Mouse (Mus musculus) layer of hippocampus, adult 9-11 months (tissue): Measurements from ENCODE around the gene Nek6.

Experiments used
- DNase-seq: peaks from one replicate; pipeline ENCODE4 v3.0.0; 2022

Nek6 gene

DNA sequence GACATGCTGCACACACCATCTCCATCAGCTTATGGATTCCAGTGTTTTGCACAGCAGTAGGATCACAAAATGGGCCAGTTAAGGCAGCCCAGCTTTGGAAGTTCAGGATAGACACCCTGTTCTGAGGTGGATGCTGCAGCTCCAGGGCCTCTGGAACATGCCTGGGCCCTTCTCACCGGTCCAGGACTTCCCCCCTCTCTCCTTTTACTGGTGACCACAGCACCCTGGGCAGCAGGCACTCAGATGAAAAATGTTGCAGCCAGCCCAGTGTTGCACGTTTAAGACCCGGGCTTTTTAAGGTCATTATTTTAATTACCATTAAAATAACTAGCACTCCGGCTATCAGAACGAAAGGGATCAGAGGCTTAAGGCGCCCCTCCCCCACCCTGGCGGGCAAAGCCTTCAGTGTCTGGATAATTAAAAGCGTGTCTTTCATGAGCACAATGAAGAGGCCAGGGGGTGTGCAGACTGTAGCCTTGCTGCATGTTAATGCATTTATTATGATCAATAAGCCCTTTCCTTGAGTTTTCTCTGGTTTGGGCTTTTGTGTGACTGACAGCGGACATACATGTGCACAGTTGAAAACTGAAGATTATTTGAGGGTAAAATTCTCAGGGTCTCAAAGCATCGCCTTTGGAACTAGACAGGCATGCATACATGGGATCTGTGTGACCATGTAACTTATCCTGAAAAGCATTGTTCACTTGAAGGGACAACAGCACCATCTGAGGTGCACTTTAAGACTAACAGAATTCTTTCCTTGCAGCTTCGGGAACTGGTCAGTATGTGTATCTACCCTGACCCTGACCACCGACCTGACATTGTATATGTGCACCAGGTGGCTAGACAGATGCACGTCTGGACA lies 73.3 kb downstream of the Nek6 start:
- DNase-seq: no peak

DNA sequence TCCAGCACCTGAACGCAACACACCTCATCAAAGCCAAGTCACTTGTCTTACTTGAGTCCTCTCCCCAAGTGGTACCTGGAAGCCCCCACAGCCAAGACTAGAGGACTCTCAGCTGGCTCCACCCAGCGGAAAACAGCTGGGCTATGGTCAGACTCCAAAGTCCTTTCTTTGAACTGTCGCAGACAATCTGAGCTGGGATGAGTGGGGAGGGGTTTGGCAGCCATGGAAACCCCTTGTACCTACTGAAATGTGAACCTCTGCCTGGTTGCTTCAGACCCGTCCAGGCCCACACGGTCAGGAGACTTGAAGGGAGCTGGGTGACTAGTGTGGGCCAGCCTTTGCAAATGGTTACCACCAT lies 73.9 kb downstream of the Nek6 start:
- DNase-seq: no peak

DNA sequence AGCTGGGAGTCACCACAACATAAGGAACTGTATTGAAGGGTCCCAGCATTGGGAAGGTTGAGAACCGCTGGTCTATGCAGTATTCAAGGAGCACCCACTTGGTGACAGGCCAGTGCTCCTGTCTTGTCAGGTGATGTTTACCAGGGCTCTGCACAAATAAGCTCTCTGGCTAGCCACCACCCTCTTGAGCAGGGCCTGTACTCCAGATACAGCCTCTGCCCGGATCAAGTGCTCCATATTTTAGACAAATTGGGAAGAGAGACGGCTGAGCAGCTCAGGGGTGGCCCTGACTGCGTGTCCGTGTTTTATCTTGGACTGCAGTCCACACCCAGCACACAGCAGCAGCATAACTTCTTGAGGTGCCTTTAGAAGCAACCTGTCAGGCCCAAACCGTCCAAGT lies 75.3 kb downstream of the Nek6 start:
- DNase-seq: no peak

DNA sequence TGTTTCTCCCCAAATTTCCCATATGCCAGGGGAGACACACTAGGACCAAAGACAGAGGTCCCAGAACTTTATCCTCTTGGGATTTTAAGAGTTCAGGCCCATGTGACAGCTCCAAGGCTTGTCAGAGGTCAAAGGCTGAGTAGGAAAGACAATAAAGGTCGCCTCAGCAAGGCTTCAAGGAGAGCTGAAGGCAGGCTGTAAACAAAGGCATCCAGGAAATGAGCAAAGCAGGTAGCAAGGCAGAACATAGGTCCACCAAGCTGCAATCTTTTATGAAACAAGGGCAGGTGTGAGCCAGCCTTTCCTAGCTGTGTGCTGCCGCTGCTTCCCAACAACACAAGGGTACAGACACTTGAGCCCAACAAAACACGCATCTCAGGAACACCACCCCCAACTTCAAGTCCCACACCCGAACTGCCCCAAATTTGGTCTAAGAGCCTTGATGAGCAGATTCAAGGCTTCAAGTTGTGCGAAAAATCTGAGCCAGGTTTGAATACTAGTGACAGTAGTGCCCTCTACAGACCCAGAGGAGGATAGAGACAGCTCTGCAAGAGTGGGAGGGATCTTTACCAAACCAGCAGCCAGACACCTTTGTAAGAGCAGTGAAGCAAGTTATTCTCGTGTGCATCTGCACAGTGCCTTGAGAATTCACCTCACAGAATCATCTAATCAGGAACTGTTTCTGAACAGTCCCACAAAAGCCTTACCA lies 80.5 kb downstream of the Nek6 start:
- peak; percentile 29 for DNase-seq

DNA sequence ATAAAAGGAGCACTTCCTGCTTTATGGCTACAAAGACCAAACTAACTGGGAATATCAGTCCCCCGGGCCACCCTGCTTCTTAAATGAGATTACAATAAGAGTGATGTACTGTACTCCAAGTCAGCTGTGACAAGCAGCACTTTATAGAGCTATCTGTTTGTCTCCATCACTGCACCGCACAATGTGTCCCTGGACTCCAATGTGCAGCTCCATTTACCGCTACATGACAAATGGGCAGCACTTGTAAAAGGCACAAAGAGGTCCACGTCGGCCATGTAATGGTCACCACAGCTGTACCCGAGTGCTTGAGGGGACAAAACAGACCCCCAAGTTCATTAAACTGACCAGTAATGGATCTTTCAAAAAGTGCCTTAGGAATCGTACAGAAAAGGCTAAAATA lies 83.4 kb downstream of the Nek6 start:
- DNase-seq: no peak

DNA sequence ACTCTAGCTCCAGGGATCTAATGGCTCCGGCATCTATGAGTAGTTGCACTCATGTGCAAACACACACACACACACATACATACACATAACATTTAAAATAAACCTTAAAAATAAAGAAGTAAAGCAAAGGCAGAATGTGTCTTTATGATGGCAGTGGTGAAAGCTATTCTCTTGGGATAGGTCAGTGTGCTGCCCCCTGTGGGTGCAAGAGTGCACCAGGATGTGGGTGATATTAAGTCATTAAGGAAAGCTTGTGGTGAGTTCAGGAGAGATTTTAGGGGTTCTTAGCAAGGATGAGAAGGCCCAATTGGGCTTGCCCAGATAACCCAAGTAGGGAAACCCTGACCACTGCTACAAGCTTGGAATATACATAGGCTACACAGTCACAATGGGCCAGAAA lies 86.5 kb downstream of the Nek6 start:
- DNase-seq: no peak

DNA sequence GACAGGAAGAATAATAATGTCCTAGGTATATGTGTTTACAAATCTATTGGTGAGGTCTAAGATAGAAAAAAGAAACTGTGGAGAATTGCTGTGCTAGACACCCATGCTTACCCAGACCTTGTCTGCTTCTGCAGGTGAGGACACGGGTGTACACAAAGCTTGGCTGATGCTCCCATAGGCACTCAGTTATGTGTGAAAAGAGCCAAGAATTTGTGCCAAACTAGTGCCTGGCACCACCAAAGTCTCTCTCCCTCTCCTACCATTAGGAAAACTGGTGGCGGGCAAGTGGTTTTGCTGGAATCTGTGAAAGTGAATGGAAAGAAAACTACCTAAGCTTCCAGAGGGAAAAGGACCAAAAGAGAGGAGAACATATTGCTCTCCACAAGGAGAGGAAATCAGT lies 87.0 kb downstream of the Nek6 start:
- no peak for DNase-seq

DNA sequence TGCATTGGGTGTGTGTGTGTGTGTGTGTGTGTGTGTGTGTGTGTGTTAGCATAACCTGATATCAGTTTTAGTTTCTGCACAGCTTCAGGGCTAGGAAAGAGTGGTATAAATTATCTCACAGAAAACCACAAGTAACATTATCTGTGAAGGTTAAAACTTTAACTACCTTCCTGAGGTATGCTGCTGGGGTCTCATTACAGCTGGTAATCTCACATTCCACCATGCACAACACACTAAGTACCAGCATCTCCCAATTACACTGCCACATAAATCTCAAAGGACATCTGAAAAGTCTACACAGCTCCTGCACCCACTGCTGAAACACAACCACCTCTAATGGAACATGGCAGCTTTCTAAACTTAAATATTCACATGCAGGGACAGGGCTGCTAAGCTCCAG lies 89.4 kb downstream of the Nek6 start:
- DNase-seq: no peak

DNA sequence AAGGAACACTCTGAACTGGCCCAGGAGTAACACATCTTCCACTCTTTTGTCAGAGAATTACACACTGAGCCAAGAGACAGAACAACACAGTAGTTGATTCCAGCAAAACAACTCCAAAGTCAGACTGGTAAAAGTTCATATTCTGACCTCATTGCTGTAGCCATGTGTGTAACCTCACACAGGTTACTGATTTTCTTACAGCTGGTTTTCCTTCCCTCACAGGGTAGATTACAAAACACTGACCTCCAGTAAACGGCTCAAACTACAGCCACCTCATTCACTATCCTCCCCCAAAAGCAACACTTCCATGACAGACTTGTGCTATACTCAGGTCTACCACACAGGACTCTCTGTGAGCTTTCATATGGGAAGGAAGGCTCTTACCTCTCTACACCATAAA lies 96.3 kb downstream of the Nek6 start:
- DNase-seq: no peak

DNA sequence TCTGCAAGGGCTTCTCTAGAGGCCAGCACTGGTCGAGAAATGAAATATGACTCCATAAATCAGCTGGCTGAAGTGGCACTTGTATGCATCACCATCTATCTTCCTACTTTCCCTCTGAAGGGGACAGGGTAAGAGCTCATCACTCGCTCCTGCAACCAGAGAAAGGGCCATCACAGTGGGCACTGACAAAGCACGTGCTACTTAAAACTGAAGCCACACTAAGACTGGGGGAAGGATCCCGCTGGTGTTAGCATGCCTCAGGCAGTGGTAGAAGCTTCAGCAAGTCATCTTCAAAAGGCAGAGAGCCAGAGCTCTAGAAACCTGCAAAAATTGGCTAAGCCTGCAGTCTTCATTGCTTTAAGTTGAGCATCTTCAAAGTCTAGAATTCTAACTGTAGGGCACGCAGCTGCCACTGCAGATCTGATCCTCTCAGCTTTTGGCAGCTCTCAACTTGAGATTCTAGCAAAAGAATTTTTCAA lies 97.4 kb downstream of the Nek6 start:
- peak; percentile 28 for DNase-seq

DNA sequence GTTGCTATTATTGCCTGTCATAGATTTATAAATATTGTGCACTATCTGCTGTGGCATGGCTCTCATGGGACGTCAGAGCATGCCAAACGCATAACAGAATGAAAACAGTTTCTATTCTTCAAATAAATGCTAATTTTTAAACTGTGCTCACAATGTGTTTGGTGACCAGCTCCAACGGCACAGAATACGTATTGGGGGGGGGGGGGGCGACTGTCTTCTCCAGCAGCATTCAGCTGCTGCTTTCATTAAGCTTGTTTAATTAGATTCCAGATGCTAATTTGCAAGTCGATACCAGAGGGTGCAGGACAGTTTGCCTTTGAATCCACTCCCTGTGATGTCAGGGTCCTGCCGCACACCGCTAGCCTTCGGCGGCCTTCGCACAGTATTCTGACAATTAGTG lies 97.9 kb downstream of the Nek6 start:
- DNase-seq: no peak

DNA sequence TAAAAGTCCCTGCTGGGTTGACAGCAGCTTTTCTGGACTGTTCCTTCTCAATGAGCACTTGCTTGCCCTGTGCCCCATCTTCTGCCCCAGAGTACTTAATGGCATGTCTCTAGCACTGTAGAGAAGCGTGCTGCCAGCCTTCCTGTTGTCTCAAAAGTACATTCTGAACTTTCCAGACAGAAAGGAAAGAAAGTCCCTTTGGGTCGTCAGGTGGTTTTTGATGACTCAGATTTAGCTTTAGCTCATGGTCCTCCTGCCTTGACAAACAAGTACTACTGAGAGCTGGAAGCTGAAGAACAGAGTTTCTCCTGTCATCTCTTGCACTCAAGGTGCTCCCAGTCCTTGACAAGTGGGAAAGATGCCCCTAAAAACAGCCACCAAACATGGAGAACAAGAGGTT lies 98.7 kb downstream of the Nek6 start:
- no peak for DNase-seq

DNA sequence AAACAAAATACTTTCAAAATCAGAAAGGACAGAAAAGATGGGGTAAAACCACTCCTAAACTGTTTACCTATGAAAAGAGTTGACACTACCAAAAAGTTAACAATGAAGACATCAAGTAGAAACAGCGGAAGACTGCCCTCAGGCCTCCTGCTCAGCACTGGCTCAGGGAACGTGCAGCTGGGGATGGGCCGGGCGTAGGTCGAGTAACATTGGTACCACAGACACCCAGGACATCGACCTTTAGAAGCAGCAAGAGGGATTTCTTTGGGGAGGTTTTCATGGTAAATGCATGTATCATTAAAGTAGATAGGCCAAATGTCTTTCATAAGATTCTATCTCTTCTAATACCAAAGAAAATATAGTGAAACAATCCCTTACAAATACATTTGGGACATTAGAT lies 101.2 kb downstream of the Nek6 start:
- DNase-seq: no peak

DNA sequence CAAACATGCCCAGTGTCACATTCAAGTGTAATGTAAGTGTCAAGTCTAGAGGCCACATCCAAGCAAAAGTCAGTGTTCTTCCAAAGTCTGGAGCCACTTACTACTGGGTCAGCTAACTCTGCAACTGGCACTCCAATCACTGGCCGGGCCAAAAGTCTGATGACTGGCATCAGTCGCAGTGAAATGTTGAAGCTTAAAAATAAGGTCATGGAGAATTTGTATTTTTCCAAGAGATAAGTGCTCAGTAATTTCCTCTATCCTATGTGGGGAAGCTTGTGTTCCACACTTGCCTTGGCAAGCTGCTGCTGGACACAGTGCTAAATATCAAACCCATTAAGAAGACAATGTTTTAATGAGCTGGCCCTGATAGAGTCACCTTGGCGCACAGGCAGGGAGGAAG lies 102.1 kb downstream of the Nek6 start:
- DNase-seq: no peak

DNA sequence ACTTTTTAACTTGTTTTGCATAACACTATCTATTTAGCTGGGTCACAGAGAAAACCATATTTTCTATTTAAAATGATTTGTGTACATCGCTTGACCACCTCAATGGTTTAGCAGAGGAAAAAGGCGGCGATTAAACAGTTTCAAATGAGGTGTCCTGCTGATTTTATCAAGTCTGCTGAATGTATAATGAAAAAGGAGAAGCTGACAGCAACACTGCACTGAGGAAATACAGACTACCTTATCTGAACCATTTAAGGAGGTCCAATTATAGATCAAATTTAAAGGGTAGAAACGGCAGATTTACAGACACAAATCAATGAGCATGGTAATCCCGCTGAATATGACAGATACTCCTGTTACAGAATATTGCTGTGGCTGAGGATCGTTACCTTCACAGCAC lies 103.0 kb downstream of the Nek6 start:
- no peak for DNase-seq

DNA sequence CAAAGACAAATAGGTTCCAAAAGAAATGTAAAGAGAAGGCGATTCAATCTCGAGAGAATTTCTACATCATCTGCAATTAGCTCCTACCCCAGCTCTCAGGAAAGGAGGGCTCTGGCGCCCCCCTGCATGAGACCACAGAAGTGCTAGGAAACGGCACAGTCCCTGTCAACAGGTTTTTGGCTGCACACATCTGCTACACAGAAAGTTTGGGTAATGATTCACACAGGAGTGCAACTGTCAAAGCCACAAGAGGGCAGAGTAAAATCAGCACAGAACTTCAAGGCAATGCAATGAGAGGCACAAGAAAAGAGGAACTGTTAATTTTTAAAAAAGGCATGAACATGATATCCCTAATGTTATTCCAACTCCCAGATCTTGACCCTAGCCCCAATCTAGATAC lies 104.6 kb downstream of the Nek6 start:
- no peak for DNase-seq

DNA sequence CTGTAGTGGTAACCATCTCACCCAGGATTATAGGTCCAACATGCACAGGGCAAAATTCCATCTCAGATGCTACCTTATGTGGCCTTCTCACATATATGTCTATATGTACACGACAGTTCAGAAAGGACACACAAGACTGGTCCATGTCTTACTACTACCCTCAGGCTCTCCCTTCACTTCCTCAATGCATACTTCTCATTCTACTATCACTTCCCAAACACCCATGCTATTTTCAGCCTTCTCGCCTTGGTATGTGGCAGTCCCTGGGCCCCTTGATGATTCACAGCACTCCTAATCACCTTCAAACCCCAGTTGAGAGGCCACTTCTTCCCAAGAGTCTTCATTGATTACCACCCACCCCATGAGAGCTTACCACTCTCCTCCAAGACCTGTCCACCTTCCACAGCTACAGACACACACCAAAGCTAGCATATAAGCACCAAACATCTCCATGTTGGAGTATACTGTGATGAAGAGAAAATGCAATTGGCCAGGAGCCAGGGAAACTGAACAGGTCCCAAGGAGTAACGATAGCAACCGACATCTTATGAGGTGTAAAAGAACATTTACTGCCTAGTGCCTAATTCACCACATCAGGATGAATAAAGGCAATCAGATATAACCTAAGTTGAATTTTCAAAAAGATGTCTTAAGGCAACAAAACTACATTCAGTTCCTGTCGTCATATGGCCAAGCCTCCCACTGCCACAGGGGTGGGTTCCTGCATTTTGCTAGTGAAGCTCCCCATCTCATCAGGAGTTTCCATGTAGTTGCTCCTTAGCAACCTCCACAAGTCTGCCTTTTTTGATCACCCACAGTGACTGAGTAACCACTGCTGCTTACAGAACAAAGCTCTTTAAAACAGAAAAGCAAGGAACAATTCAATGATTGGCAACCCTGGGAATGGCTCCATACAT lies 105.8 kb downstream of the Nek6 start:
- DNase-seq: no peak

DNA sequence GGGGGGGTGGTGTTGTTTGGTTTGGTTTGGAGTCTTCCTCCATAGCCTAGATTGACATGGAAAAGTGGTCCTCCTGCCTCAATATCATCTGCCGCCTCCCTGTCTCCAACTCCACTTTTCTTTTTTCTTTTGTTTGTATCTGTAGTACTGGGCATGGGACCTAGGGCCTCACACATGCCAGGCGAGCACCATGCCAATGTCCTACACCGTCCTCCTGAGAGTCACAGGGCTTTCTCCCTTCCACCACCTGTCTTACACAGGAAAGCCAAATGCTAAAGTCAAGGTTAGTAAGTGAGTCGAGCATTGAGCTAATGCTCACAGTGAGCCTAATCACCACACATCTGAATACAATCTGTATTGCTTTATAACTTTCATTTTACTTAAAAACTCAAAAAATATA lies 108.3 kb downstream of the Nek6 start:
- no peak for DNase-seq

DNA sequence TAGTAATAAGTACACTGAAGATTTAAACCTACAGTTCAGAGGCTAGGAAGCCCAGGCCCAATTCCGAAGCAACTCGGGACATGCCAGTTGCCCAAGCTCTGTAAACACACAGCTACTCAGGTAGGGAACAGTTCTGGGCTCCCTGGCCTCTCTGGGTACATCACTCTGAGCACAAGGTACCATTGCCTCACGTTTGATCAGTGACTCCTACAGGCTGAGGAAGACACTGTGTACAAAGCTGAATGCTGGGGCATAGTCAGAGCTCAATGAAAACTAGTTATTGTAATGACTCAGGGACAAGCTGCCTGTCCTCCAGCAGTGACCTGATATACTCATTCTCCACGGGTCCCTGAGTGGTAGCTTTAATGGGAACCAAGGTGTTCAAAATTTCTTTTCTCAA lies 109.6 kb downstream of the Nek6 start:
- DNase-seq: no peak

DNA sequence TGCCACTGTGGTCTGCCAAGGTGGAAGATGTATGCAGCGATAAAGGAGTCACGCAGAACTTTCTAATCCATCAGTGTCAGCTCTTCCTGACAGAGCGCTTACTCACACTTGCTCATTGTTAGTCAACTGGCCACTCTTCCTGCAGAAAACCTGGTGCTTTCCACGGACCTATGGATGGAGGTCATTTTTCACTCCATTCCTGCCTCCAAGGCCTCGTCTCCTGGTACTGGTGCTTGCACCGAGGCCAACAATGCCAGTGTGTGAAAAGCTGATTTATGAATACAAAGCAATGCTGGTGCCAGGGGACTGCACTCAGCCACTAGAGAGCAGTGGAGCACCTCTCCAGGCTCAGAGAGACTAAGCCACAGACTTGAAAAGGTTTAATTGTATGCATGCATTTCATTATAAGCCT lies 110.2 kb downstream of the Nek6 start:
- DNase-seq: peak; percentile 71

DNA sequence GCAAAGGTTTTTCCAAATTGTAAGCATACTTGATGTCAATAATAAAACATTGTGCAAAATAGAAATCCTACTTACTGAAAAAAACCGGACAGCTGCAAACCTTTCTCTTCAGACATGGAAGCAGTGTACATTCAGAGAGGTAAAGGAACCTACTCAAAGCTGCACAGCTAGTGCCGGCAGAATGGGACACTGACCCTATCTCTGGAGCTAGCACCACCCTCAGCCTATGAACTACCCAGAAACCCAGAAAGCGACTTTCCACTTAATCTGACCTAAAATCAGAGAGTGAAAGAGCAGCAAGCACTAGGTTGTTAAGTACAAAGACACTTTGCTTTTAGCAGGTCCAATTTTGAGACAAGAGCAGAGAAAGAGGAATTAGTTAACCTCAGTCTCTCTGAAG lies 112.0 kb downstream of the Nek6 start:
- DNase-seq: no peak

DNA sequence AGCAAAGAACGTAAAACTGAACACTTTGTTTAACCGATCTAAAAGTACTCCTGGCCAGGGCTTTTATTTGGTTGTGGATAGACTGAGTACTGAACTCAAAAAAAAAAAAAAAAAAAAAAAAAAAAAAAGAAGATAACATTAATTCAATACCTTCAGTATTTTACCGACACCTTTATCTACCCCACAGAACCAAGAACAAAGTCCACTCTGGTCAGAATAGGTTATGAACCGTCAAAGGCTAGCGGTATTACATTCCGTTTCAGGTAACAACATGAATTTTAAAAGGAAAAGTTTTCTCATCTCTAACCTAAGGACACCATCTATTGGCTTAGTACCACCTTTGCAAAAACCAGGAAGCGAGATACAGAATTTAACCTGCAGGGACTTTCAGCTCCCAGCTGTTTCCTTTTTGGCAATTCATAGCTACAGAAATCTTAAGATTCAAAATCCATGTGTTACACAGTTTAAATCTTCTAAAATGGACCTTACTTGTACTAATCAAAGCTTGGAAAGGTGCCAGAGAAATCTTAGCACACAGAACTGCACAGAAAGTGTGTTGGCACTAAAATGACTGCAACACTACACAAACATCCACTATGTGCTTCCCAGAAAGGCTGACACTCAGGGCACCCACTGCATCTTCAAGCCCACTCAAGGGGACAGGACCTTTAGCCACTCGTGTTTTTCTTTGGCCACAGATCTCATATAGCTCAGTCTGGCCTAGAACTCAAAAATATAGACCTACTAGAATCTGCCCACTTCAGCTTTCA lies 112.6 kb downstream of the Nek6 start:
- DNase-seq: no peak

DNA sequence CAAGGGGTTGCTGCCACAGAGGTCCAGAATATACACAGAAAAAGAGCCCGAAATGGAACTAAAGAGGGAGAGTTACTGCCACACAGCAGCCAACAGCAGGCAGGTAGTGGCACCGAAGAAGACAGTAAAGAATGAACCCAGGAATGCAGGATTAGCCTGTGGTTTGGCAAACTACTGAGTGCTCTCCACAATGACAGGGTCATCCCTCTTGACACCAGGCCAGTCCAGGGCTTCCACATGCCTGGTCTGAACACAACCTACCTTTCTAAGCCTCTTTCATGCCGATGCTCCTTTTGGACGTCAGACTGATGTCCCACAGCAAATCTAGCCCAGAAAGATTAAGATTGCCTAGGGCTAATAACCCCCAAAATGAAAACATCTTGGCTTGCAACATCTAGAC lies 117.4 kb downstream of the Nek6 start:
- no peak for DNase-seq
